Mouse (Mus musculus) kidney, postnatal 0 days (tissue): ENCODE data around the gene Pank3. TPM values are rescaled to one million over a fixed set of nuclear protein-coding genes. Genes with fewer than 3 reads are reported as not detected.
A peak's percentile ranks its signal among the peaks of the same experiment; 100 is the strongest.

Experiments used
- ATAC-seq: fragments of 200-750 bp; cut with Nextera tagmentation; replicated peaks from 2 replicates; pipeline ENCODE4 v1.8.0; 2017; ENCODE audit warnings: low read depth, moderate number of reproducible peaks, moderate TSS enrichment, moderate library complexity; ENCODE audit not compliant: low FRiP score
- DNase-seq: peaks from one replicate; pipeline ENCODE4 v3.0.0-alpha.2; 2016; ENCODE audit warnings: low spot score
- H3K27ac ChIP-seq: fragments of 300-500 bp; sonication (generic); 2 replicates; pipeline ENCODE4 v1.5.1; 2014; ENCODE audit warnings: mild to moderate bottlenecking
- H3K27me3 ChIP-seq: fragments of 300-500 bp; sonication (generic); 2 replicates; pipeline ENCODE4 v1.6.1; 2014; ENCODE audit warnings: low read length, mixed read lengths; ENCODE audit not compliant: insufficient read depth
- H3K36me3 ChIP-seq: fragments of 300-500 bp; sonication (generic); 2 replicates; pipeline ENCODE4 v1.6.1; 2014; ENCODE audit warnings: low read length, mixed read lengths; ENCODE audit not compliant: insufficient read depth
- H3K4me1 ChIP-seq: fragments of 300-500 bp; sonication (generic); replicated peaks from 2 replicates; pipeline ENCODE4 v1.6.1; 2014; ENCODE audit warnings: antibody characterized with exemption, low read length, mixed read lengths; ENCODE audit not compliant: insufficient read depth
- H3K4me2 ChIP-seq: fragments of 300-500 bp; sonication (generic); 2 replicates; pipeline ENCODE4 v1.6.1; 2014; ENCODE audit warnings: mild to moderate bottlenecking, low read length, moderate library complexity, mixed read lengths
- H3K4me3 ChIP-seq: fragments of 300-500 bp; sonication (generic); replicated peaks from 2 replicates; pipeline ENCODE4 v1.5.1; 2014; ENCODE audit warnings: low read depth, low read length
- H3K9ac ChIP-seq: fragments of 300-500 bp; sonication (generic); 2 replicates; pipeline ENCODE4 v1.6.1; 2014; ENCODE audit warnings: low read depth, low read length
- H3K9me3 ChIP-seq: fragments of 300-500 bp; sonication (generic); replicated peaks from 2 replicates; pipeline ENCODE4 v1.6.1; 2016; ENCODE audit warnings: low read length, inconsistent platforms, mixed read lengths
- CTCF ChIP-seq: IDR thresholded peaks from 2 replicates; pipeline ENCODE4 v1.5.1; 2016; ENCODE audit warnings: antibody characterized with exemption, low read depth, mild to moderate bottlenecking, moderate library complexity
- WGBS: fragments of 180-500 bp; shearing (Covaris S2); extraction: QIAGEN DNeasy Blood & Tissue Kit; methylation state at CpG from one replicate; pipeline ENCODE4 v1.1.7; 2014; 5-methylcytosine and 5-hydroxymethylcytosine counted together
- polyA plus RNA-seq: library from polyadenylated mRNA; unstranded; fragments of >200 nt; fragmentation: Nextera tagmentation; extraction: Ambion mirVana; gene quantifications from 2 replicates; pipeline ENCODE4 v1.2.1, GENCODE M21; 2015

The Pank3 gene
- polyA plus RNA-seq, 1 experiment from 2014 or later, result 13.3 TPM

- H3K36me3 ChIP-seq, result no peaks in the 10 kb centered on the region
- no peaks in the 10 kb centered on the region for H3K4me1 ChIP-seq
- no peak overlapping the region for H3K4me3 ChIP-seq
- no peak for DNase-seq
- 100% methylated on average over 2 of the region's 2 CpGs for WGBS
- TF ChIP-seq CTCF, result no peak
- H3K27me3 ChIP-seq, result no peaks in the 10 kb centered on the region
- ATAC-seq, result no peak
- no peak overlapping the region for H3K9ac ChIP-seq
- no peak overlapping the region for H3K4me2 ChIP-seq
- H3K27ac ChIP-seq, result no peak overlapping the region
- H3K9me3 ChIP-seq, result no peaks in the 10 kb centered on the region
These were observed 32.0 kb upstream of the Pank3 start for GRCm38 (mm10) chr11:35737262-35737661.

- no peak for ATAC-seq
- no peak overlapping the region for H3K9ac ChIP-seq
These were observed 31.2 kb upstream of the Pank3 start for GRCm38 (mm10) chr11:35738102-35738501.

GRCm38 (mm10) chr11:35743586-35743985 is 25.7 kb upstream of the Pank3 start:
- Histone ChIP-seq H3K4me3 (no peak overlapping the region), H3K27ac (no peak overlapping the region), H3K36me3 (no peaks in the 10 kb centered on the region), H3K4me1 (no peaks in the 10 kb centered on the region), H3K27me3 (no peaks in the 10 kb centered on the region), H3K4me2 (no peak overlapping the region), H3K9ac (no peak overlapping the region), H3K9me3 (no peaks in the 10 kb centered on the region)
- DNase-seq (no peak), ATAC-seq (no peak)
- WGBS, result 88% methylated on average over 6 of the region's 6 CpGs
- TF ChIP-seq CTCF, result no peak

More at GRCm38 (mm10) chr11:35738102-35738501, 31.2 kb upstream of the Pank3 start:
- no peak for DNase-seq
- Histone ChIP-seq H3K9me3 (no peaks in the 10 kb centered on the region), H3K36me3 (no peaks in the 10 kb centered on the region), H3K27me3 (no peaks in the 10 kb centered on the region), H3K4me3 (no peak overlapping the region), H3K4me2 (no peak overlapping the region), H3K27ac (no peak overlapping the region), H3K4me1 (no peaks in the 10 kb centered on the region)
- WGBS, result 61% methylated on average over 3 of the region's 3 CpGs
- no peak for TF ChIP-seq CTCF

- WGBS, result 94% methylated on average over 6 of the region's 6 CpGs
- Histone ChIP-seq H3K4me1 (no peaks in the 10 kb centered on the region), H3K27me3 (no peaks in the 10 kb centered on the region), H3K36me3 (no peaks in the 10 kb centered on the region), H3K4me3 (no peak overlapping the region), H3K27ac (no peak overlapping the region), H3K4me2 (no peak overlapping the region), H3K9ac (no peak overlapping the region), H3K9me3 (no peaks in the 10 kb centered on the region)
- ATAC-seq (no peak), DNase-seq (no peak)
- TF ChIP-seq CTCF, result no peak
These were observed 24.7 kb upstream of the Pank3 start for GRCm38 (mm10) chr11:35744571-35744970.

GRCm38 (mm10) chr11:35750578-35750977 is 18.7 kb upstream of the Pank3 start:
- Histone ChIP-seq H3K9me3 (no peaks in the 10 kb centered on the region), H3K4me2 (no peak overlapping the region), H3K9ac (no peak overlapping the region), H3K36me3 (no peaks in the 10 kb centered on the region), H3K27me3 (no peaks in the 10 kb centered on the region), H3K27ac (no peak overlapping the region), H3K4me3 (no peak overlapping the region), H3K4me1 (no peaks in the 10 kb centered on the region)
- no peak for TF ChIP-seq CTCF
- ATAC-seq (peak; percentile 76), DNase-seq (peak; percentile 57)
- WGBS, result 36% methylated on average over 8 of the region's 8 CpGs

GRCm38 (mm10) chr11:35754906-35755418 is 14.3 kb upstream of the Pank3 start:
- ATAC-seq (no peak), DNase-seq (no peak)
- no peaks in the 10 kb centered on the region for H3K36me3 ChIP-seq
- no peak overlapping the region for H3K9ac ChIP-seq
- WGBS, result 87% methylated on average over 4 of the region's 4 CpGs
- no peak for TF ChIP-seq CTCF
- no peaks in the 10 kb centered on the region for H3K27me3 ChIP-seq
- no peak overlapping the region for H3K4me3 ChIP-seq
- no peaks in the 10 kb centered on the region for H3K9me3 ChIP-seq
- H3K4me1 ChIP-seq, result no peaks in the 10 kb centered on the region
- no peak overlapping the region for H3K27ac ChIP-seq
- H3K4me2 ChIP-seq, result no peak overlapping the region

- no peak for TF ChIP-seq CTCF
- no peaks in the 10 kb centered on the region for H3K36me3 ChIP-seq
- ATAC-seq (no peak), DNase-seq (peak; percentile 28)
- WGBS, result 12% methylated on average over 6 of the region's 6 CpGs
- H3K27ac ChIP-seq, result no peak overlapping the region
- no peaks in the 10 kb centered on the region for H3K4me1 ChIP-seq
- no peak overlapping the region for H3K9ac ChIP-seq
- no peaks in the 10 kb centered on the region for H3K27me3 ChIP-seq
- no peaks in the 10 kb centered on the region for H3K9me3 ChIP-seq
- no peak overlapping the region for H3K4me3 ChIP-seq
- no peak overlapping the region for H3K4me2 ChIP-seq
These were observed 13.7 kb upstream of the Pank3 start for GRCm38 (mm10) chr11:35755546-35755945.
